Mouse (Mus musculus) mouse embryonic stem cell (cell line): ENCODE results near the gene Haghl.

Experiments
- in situ Hi-C, 2 experiments: fragments of 300-500 bp; cut with MboI; formaldehyde crosslinking; loops; 1 replicate in 1 of 2; 3 replicates in 1 of 2; pipeline ENCODE4 v1.14.3; 2019 to 2020; ENCODE audit warnings: low sequenced_read_pairs in 2 of 2, low pct_unique_long_range_greater_than_20kb in 1 of 2, mixed read lengths in 1 of 2; ENCODE audit not compliant: unreplicated experiment in 1 of 2

The Haghl gene

GRCm38 (mm10) chr17:25794998-25795397 lies 9.5 kb upstream of the Haghl start:
- in situ Hi-C loops = loop anchor here (10.0 kb wide), 2 partner anchors 60 to 320 kb away; partner anchors contain the start of gene Mslnl (in 1 of the 2)

GRCm38 (mm10) chr17:25794197-25794596 lies 8.7 kb upstream of the Haghl start:
- in situ Hi-C loops = loop anchor here (10.0 kb wide), 2 partner anchors 59 to 319 kb away; partner anchors contain the start of gene Mslnl (in 1 of the 2)

- in situ Hi-C loops = loop anchor here (10.0 kb wide), 2 partner anchors 58 to 318 kb away; partner anchors contain the start of gene Mslnl (in 1 of the 2)
These were observed 7.1 kb upstream of the Haghl start, which contains the start of gene Fam173a for GRCm38 (mm10) chr17:25792615-25793014. Gene Fam173a (minus strand): TSS chr17:25792901.

DNA sequence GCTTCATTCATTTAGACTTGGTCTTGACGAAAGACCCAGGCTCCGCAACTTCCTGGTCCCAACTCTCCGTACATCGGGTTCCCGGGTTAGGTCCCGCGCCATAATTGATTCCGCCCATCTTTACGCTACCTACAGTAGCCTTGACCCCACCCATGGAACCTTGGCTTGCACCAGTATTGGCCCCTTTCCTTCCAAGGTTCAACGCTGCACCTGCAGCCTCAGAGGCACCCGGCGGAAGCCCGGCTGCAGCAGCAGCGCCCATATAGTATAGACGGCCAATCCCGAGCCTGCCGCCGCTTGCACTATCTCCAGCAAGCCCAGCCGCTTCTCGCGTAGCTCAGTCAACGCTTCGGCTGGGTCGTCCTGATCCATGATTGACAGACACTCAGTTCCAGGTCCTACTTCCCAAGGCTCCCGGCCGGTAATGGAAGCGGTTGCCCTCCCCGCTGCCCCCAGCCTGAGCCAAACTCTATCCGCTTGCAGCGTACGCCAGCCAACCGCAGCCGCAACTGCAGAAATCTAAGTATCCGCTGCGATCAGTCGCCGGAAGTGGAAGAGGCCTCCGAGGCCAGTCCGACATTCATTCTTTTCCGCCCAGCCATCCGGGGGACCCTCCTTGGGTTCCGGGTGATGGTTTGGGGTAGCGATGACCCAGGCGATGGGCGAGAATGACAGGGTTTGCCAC lies 6.5 kb upstream of the Haghl start:
- in situ Hi-C loops = loop anchor here (10.0 kb wide), 2 partner anchors 57 to 317 kb away; partner anchors contain the start of gene Mslnl (in 1 of the 2)

DNA sequence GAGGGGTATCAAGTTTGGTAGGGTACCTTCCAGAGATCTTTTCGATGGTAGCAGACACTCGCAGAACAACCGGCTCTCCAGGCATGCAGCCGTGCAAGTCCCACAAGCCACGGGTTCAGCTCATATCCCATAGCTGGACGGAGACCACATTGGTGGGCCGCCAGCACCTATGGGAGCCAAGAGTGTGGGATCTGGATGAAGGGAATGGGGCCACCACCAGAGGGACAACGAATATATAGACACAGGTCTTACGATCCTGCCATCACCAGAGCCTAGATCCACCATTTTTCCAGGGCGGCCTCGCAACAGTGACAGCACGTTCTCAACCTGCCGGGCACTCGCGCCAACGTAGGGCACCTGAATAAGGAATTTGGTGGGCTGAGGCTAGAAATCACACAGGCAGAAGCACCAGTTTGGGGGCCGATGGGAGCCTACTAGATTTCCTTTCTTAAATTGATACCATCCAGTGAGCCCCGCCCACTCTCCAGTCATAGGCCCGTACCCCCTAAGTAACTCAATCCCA lies 5.9 kb upstream of the Haghl start:
- in situ Hi-C loops = loop anchor here (10.0 kb wide), 2 partner anchors 57 to 317 kb away; partner anchors contain the start of gene Mslnl (in 1 of the 2)

DNA sequence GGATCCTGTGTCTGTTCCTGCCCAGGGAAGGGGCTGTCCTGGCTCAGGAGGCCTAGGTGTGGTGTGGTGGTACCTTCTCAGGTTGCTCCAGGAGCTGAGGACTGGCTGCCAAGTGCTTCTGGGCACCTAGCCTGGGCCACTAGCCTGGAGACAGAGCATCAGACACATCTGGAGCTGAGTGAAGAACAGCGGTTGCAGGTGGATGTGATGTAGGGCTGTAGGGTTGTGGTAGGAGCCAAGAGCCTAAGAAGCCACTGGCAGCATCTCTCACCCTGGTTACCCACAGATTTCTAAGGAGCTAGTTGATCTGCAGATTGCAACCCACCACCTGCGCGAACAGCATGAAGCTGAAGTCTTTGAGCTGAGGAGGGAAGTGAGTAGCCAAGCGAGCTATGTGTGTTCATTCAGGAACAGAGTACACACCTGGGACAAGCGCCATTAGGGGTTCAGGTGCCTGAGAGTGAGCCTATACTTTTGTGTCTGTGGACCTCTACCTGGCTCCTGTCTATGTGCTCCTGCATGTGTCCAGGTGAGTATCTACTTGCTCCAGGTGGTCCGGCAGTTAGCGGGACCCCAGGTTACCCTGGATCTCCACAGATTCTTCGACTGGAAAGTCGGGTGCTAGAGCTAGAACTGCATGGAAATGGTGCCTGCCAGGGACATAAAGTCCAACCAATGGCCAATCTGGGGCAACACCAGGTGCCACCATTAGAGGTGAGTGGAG lies 1.5 kb upstream of the Haghl start:
- in situ Hi-C loops = no loop called here

GRCm38 (mm10) chr17:25786280-25786679 lies 807 bp upstream of the Haghl start, which contains the start of gene Ccdc78:
Gene Ccdc78 (plus strand): TSS chr17:25786580.
- in situ Hi-C loops = no loop called here

- in situ Hi-C loops = no loop called here
These were observed 1.5 kb downstream of the Haghl start for GRCm38 (mm10) chr17:25783861-25784574.

DNA sequence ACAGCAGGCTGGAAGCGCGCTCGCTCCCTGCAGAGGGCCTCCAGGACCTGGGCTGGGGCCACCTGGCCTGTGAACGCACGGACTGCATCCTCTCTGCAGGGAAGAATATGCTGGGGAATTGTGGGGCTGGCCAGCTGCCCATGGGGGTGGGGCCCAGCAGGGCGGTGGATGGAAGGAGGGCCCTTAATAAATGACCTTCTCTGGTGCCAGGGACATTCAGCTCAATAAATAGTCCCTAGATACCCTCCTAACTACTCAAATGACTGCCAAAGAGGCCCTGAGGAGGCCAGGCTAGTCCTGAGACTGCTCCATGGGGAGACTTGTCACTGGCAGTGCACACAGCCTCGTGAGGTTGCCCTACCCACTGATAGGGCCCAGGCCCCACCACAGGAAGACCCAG lies 2.4 kb downstream of the Haghl start:
- in situ Hi-C loops = no loop called here

GRCm38 (mm10) chr17:25781339-25781738 lies 4.1 kb downstream of the Haghl start:
- in situ Hi-C loops = no loop called here

- in situ Hi-C loops = no loop called here
These were observed 7.5 kb downstream of the Haghl start for GRCm38 (mm10) chr17:25777948-25778347.

DNA sequence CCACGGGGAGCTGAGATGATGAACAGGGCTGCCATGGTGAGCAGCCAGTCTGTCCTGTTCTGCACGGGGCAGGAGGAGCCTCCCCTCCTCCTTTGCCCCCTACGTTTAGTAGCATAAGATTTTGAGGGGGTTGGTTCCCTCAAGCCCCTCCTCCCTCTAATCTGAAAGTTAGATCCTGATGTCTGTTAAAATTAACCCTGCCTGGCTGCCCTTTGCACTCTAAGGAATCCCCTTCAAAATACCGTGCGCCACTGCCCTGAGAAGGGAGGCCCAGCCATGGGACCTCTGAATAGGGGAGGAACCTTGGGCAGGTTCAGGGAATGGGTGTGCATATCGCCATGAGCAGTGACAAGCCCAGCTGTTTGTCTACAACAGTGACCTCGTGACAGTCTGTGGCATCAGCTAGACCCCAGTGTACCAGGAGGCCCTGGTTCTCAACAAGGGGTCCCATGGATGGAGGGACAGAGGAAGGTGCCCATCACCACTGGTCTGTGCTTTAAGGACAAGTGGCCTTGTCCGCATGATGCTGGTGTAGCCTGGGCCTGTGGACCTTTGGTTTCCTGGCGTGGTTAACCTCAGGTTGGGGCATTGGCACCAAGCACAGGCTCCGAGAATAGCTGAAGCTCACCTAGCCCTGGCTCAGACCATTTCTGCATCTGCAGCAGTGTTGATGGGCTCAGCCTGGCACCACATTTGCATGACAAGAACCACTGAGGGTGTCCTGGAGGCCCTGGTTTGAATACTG lies 10.0 kb downstream of the Haghl start:
- in situ Hi-C loops = no loop called here

DNA sequence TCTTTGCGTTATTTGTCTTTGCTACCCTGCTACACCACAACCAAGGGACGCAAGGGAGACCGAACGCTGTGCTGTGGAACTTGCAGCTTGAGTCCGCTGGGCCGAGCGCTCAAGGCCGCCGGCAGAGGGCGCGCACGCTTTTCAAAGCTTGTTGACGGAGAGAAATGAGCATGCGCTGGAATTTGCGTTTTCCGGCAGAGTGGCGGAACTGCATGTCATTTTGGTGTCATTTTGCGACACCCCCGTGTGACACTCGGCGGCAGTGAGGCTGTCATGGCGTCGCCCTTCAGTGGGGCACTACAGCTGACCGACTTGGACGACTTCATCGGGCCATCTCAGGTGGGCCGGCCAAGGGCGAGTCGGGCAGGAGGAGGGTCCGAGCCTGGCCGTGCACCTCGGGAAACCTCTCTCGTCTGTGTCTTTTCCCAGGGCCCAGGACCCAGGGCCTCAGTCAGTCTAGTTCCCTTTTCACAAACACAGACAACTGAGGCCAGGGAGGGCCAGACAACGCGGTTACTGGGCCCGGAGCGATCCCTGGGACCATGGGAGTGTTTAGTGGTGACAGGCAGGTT lies 11.8 kb downstream of the Haghl start, which contains the start of gene Narfl:
Gene Narfl, plus strand, starts transcription at position 228 of the 572 bp plus-strand sequence.
- in situ Hi-C loops = no loop called here

GRCm38 (mm10) chr17:25769331-25769730 lies 16.1 kb downstream of the Haghl start:
- in situ Hi-C loops = loop anchor here in 1 of 2 experiments (5.0 kb wide), 1 partner anchor 37 kb away; no protein-coding TSS in a partner anchor

DNA sequence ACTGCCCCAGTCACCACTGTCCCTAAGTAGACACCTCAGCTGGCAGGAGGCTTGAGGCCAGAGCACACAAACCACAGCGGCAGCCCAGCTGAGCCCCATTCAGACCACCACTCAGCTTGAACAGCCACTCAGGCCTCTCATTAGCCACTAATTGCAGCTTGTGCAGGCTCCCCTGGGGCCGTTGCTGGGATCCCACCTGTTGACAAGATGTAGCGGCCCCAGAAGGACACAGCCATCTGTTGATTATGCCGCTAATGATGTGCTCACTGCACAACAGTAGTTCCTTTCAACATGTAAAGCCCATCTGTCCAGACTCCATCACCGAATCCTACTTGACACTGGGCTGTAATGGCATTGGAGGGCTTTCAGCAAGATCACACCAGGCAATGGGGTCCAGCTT lies 19.6 kb downstream of the Haghl start:
- in situ Hi-C loops = loop anchor here in 1 of 2 experiments (5.0 kb wide), 1 partner anchor 34 kb away; no protein-coding TSS in a partner anchor

DNA sequence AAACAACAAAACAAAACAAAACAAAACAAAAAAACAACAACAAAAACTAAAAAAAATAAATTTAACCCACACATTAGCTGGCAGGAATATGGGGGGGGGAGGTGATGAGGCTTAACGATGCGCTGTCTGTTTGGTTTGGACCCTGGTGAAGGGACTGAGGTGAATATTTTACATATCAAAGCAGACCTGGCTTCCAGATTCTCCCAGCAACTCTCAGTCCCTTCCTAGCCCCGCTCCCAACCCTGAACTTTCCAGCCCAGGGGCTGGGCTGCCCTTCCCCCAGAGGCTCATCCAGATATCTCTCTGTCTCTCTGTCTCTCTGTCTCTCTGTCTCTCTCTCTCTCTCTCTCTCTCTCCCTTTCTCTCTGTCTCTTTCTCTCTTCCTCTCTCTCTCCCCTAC lies 22.9 kb downstream of the Haghl start:
- in situ Hi-C loops = no loop called here

DNA sequence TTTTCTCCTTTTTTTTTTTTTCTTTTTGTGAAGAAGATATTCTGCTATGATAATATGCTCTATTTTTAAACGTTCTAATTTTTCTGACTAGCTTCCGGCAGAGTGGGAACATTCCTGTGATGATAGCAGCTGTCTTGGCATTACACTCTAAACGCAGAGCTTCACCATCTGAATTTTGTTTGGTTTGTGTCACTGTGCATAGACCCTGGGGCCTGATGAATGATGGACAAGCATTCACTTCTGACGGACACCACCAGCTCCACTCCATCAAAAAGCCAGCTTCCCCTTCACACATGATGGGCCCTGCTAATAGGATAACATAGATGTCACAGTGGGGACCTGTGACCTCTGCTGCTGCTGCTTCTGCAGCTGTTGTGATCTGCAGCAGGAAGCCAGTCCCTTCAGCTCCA lies 23.9 kb downstream of the Haghl start:
- in situ Hi-C loops = no loop called here
